Mouse (Mus musculus) gastrocnemius, adult 2 months (tissue): ENCODE measurements at regions not wholly inside any gene's neighbourhood (a gene's known extent, or its start where the extent isn't known, plus 50 kb on each side); places are given as distances from the start of the nearest gene placed in this dataset.

Source experiments
- DNase-seq: peaks from one replicate; pipeline ENCODE4 v3.0.0; 2022
- H3K27ac ChIP-seq: fragments of 200-600 bp; 2 replicates; pipeline ENCODE4 v1.8.1; 2022; ENCODE audit warnings: mild to moderate bottlenecking
- H3K4me3 ChIP-seq: fragments of 200-600 bp; 2 replicates; pipeline ENCODE4 v1.8.1; 2022; ENCODE audit warnings: mild to moderate bottlenecking, moderate library complexity
- CTCF ChIP-seq: fragments of 200-600 bp; IDR thresholded peaks from 2 replicates; pipeline ENCODE4 v1.8.1; 2022; ENCODE audit warnings: antibody characterized with exemption, mild to moderate bottlenecking, moderate library complexity
- intact Hi-C: fragments of 180-260 bp; cut with DNase I; formaldehyde crosslinking; loops from one replicate; pipeline ENCODE4 v1.15.1; 2025

GRCm38 (mm10) chr5:74121861-74122630 is 53.8 kb upstream of the Usp46 start:
- Histone ChIP-seq H3K27ac (no peak overlapping the region), H3K4me3 (no peak overlapping the region)
- intact Hi-C loops, result no loop called here
- DNase-seq, result no peak
- no peak for TF ChIP-seq CTCF

- H3K27ac ChIP-seq, result peak overlapping the region; percentile 53
- intact Hi-C loops, result no loop called here
- no peak for TF ChIP-seq CTCF
- DNase-seq, result peak; percentile 74
- peak overlapping the region; percentile 68 for H3K4me3 ChIP-seq
Measured at GRCm38 (mm10) chr5:74126015-74126896, 58.0 kb upstream of the Usp46 start.

- Histone ChIP-seq H3K4me3 (no peak overlapping the region), H3K27ac (no peak overlapping the region)
- DNase-seq, result no peak
- no peak for TF ChIP-seq CTCF
- intact Hi-C loops, result no loop called here
Measured at GRCm38 (mm10) chr5:74127518-74127917, 59.3 kb upstream of the Usp46 start.

- intact Hi-C loops, result no loop called here
- no peak for DNase-seq
- no peak overlapping the region for H3K4me3 ChIP-seq
- TF ChIP-seq CTCF, result no peak
- H3K27ac ChIP-seq, result no peak overlapping the region
Measured at GRCm38 (mm10) chr5:74129636-74130035, 61.4 kb upstream of the Usp46 start.

GRCm38 (mm10) chr5:74132671-74133070 is 62.4 kb upstream of the Rasl11b start:
- no peak for DNase-seq
- intact Hi-C loops, result no loop called here
- TF ChIP-seq CTCF, result no peak
- Histone ChIP-seq H3K4me3 (no peak overlapping the region), H3K27ac (no peak overlapping the region)

GRCm38 (mm10) chr5:74136377-74136776 is 58.7 kb upstream of the Rasl11b start:
- intact Hi-C loops, result no loop called here

GRCm38 (mm10) chr5:74136868-74137439 is 58.1 kb upstream of the Rasl11b start:
- DNase-seq, result no peak
- TF ChIP-seq CTCF, result no peak
- H3K4me3 ChIP-seq, result no peak overlapping the region
- H3K27ac ChIP-seq, result no peak overlapping the region
- intact Hi-C loops, result no loop called here

More at GRCm38 (mm10) chr5:74136377-74136776, 58.7 kb upstream of the Rasl11b start:
- Histone ChIP-seq H3K4me3 (no peak overlapping the region), H3K27ac (no peak overlapping the region)
- no peak for TF ChIP-seq CTCF
- DNase-seq, result no peak

GRCm38 (mm10) chr5:74143994-74144393 is 51.1 kb upstream of the Rasl11b start:
- no peak for DNase-seq
- intact Hi-C loops, result no loop called here
- no peak overlapping the region for H3K4me3 ChIP-seq
- no peak overlapping the region for H3K27ac ChIP-seq
- no peak for TF ChIP-seq CTCF

GRCm38 (mm10) chr5:74144765-74145164 is 50.3 kb upstream of the Rasl11b start:
- Histone ChIP-seq H3K27ac (no peak overlapping the region), H3K4me3 (no peak overlapping the region)
- DNase-seq, result no peak
- intact Hi-C loops, result loop anchor here (5.0 kb wide), 3 partner anchors 47 to 108 kb away; no protein-coding TSS in a partner anchor
- TF ChIP-seq CTCF, result no peak
